Mouse (Mus musculus) lung, embryonic 16.5 days (tissue): Measurements from ENCODE around the gene Prr12. TPM values are rescaled to one million over a fixed set of nuclear protein-coding genes. Genes with fewer than 3 reads are reported as not detected.

Source experiments
- ATAC-seq: fragments of 200-750 bp; cut with Nextera tagmentation; 2 replicates; pipeline ENCODE4 v1.8.0; 2017; ENCODE audit warnings: low read depth, mild to moderate bottlenecking, moderate library complexity
- H3K27ac ChIP-seq: fragments of 300-500 bp; sonication (generic); 2 replicates; pipeline ENCODE4 v1.5.1; 2014; ENCODE audit warnings: mild to moderate bottlenecking, control low read depth, low read length
- H3K27me3 ChIP-seq: fragments of 300-500 bp; sonication (generic); 2 replicates; pipeline ENCODE4 v1.6.1; 2014; ENCODE audit warnings: low read depth, low read length, mixed read lengths; ENCODE audit not compliant: control insufficient read depth, insufficient read depth
- H3K36me3 ChIP-seq: fragments of 300-500 bp; sonication (generic); 2 replicates; pipeline ENCODE4 v1.6.1; 2014; ENCODE audit warnings: low read length; ENCODE audit not compliant: control insufficient read depth, insufficient read depth
- H3K4me1 ChIP-seq: fragments of 300-500 bp; sonication (generic); replicated peaks from 2 replicates; pipeline ENCODE4 v1.6.1; 2014; ENCODE audit warnings: low read length, mixed read lengths; ENCODE audit not compliant: control insufficient read depth, insufficient read depth
- H3K4me2 ChIP-seq: fragments of 300-500 bp; sonication (generic); 2 replicates; pipeline ENCODE4 v1.6.1; 2014; ENCODE audit warnings: low read depth, low read length, control low read depth
- H3K4me3 ChIP-seq: fragments of 300-500 bp; sonication (generic); 2 replicates; pipeline ENCODE4 v1.5.1; 2014; ENCODE audit warnings: mild to moderate bottlenecking, low read length, control low read depth
- H3K9ac ChIP-seq: fragments of 300-500 bp; sonication (generic); 2 replicates; pipeline ENCODE4 v1.6.1; 2014; ENCODE audit warnings: low read length, control low read depth
- H3K9me3 ChIP-seq: fragments of 300-500 bp; sonication (generic); 2 replicates; pipeline ENCODE4 v1.6.1; 2016; ENCODE audit warnings: low read length; ENCODE audit not compliant: control insufficient read depth
- WGBS: fragments of 180-500 bp; shearing (Covaris S2); extraction: QIAGEN DNeasy Blood & Tissue Kit; methylation state at CpG from one replicate; pipeline ENCODE4 v1.1.7; 2014; 5-methylcytosine and 5-hydroxymethylcytosine counted together
- polyA plus RNA-seq: library from polyadenylated mRNA; unstranded; fragments of >200 nt; fragmentation: Nextera tagmentation; extraction: Ambion mirVana; gene quantifications from 2 replicates; pipeline ENCODE4 v1.2.1, GENCODE M21; 2015

Gene Prr12
- polyA plus RNA-seq, 1 experiment from 2014 or later = 9.2 TPM

GRCm38 (mm10) chr7:44986192-44986878 is 66.3 kb downstream of the Prr12 start, which contains the start of gene Prmt1:
Gene Prmt1 (minus strand): TSS chr7:44986568.
- peak; percentile 95 for ATAC-seq
- Histone ChIP-seq H3K4me1 (peaks cover 20% of the 10 kb centered on the region), H3K9ac (peak within 1 kb of the TSS; percentile 93), H3K9me3 (no peaks in the 10 kb centered on the region), H3K4me3 (peak within 1 kb of the TSS; percentile 95), H3K36me3 (peaks cover 18% of the 10 kb centered on the region), H3K27ac (peak within 1 kb of the TSS; percentile 91), H3K27me3 (no peaks in the 10 kb centered on the region), H3K4me2 (peak within 1 kb of the TSS; percentile 71)
- under 1% methylated on average over 42 of the region's 42 CpGs for WGBS

- peak overlapping the region; percentile 93 for H3K9ac ChIP-seq
- H3K4me2 ChIP-seq = peak overlapping the region; percentile 71
- peaks cover 20% of the 10 kb centered on the region for H3K36me3 ChIP-seq
- WGBS = 1% methylated on average over 44 of the region's 45 CpGs
- H3K4me3 ChIP-seq = peak overlapping the region; percentile 95
- peaks cover 20% of the 10 kb centered on the region for H3K4me1 ChIP-seq
- H3K27ac ChIP-seq = peak overlapping the region; percentile 90
- ATAC-seq = peak; percentile 13; the same call in 1 of the 2 replicates
- no peaks in the 10 kb centered on the region for H3K9me3 ChIP-seq
- H3K27me3 ChIP-seq = no peaks in the 10 kb centered on the region
Measured at GRCm38 (mm10) chr7:44985595-44986191, 67.0 kb downstream of the Prr12 start.

GRCm38 (mm10) chr7:44984833-44985164 is 67.9 kb downstream of the Prr12 start:
- Histone ChIP-seq H3K27ac (no peak overlapping the region), H3K36me3 (peaks cover 26% of the 10 kb centered on the region), H3K9me3 (no peaks in the 10 kb centered on the region), H3K4me3 (peak overlapping the region; percentile 95; the same call in 1 of the 2 replicates), H3K4me2 (peak overlapping the region; percentile 71), H3K4me1 (peaks cover 20% of the 10 kb centered on the region), H3K9ac (no peak overlapping the region; the same call in 1 of the 2 replicates), H3K27me3 (no peaks in the 10 kb centered on the region)
- WGBS = 34% methylated on average over 3 of the region's 3 CpGs
- no peak for ATAC-seq

GRCm38 (mm10) chr7:44983944-44984832 is 68.5 kb downstream of the Prr12 start:
- Histone ChIP-seq H3K36me3 (peaks cover 31% of the 10 kb centered on the region), H3K4me2 (peak overlapping the region; percentile 71; the same call in 1 of the 2 replicates), H3K9me3 (no peaks in the 10 kb centered on the region), H3K27ac (no peak overlapping the region), H3K4me1 (peaks cover 20% of the 10 kb centered on the region), H3K9ac (peak overlapping the region; percentile 10), H3K27me3 (no peaks in the 10 kb centered on the region), H3K4me3 (no peak overlapping the region; the same call in 1 of the 2 replicates)
- WGBS = 57% methylated on average over 7 of the region's 7 CpGs
- no peak for ATAC-seq

GRCm38 (mm10) chr7:44983085-44983484 is 69.6 kb downstream of the Prr12 start:
- Histone ChIP-seq H3K4me1 (peaks cover 15% of the 10 kb centered on the region), H3K9ac (no peak overlapping the region), H3K9me3 (no peaks in the 10 kb centered on the region), H3K4me3 (no peak overlapping the region), H3K27ac (no peak overlapping the region), H3K27me3 (no peaks in the 10 kb centered on the region), H3K36me3 (peaks cover 34% of the 10 kb centered on the region), H3K4me2 (no peak overlapping the region)
- 29% methylated on average over 6 of the region's 6 CpGs for WGBS
- ATAC-seq = no peak

GRCm38 (mm10) chr7:44981539-44981938 is 71.1 kb downstream of the Prr12 start:
- ATAC-seq = no peak
- no peaks in the 10 kb centered on the region for H3K9me3 ChIP-seq
- WGBS = 89% methylated on average over 8 of the region's 8 CpGs

GRCm38 (mm10) chr7:44978300-44978699 is 74.4 kb downstream of the Prr12 start:
- Histone ChIP-seq H3K9ac (no peak overlapping the region), H3K27me3 (no peaks in the 10 kb centered on the region), H3K4me1 (peaks cover 5% of the 10 kb centered on the region; the same call in 1 of the 2 replicates), H3K4me2 (no peak overlapping the region), H3K4me3 (no peak overlapping the region), H3K9me3 (no peaks in the 10 kb centered on the region), H3K36me3 (peaks cover 54% of the 10 kb centered on the region), H3K27ac (no peak overlapping the region)
- ATAC-seq = no peak
- 83% methylated on average over 3 of the region's 3 CpGs for WGBS

More at GRCm38 (mm10) chr7:44981539-44981938, 71.1 kb downstream of the Prr12 start:
- no peak overlapping the region for H3K4me2 ChIP-seq
- no peak overlapping the region for H3K9ac ChIP-seq
- no peak overlapping the region for H3K4me3 ChIP-seq
- H3K27me3 ChIP-seq = no peaks in the 10 kb centered on the region
- H3K4me1 ChIP-seq = peaks cover 11% of the 10 kb centered on the region
- no peak overlapping the region for H3K27ac ChIP-seq
- peaks cover 49% of the 10 kb centered on the region for H3K36me3 ChIP-seq
